Mouse (Mus musculus) heart, embryonic 10.5 days (tissue): Measurements from ENCODE around the gene Hdac7. TPM values are rescaled to one million over a fixed set of nuclear protein-coding genes. Genes with fewer than 3 reads are reported as not detected.

Experiments
- DNase-seq: peaks from one replicate; pipeline ENCODE4 v3.0.0-alpha.2; 2017; ENCODE audit warnings: low spot score
- H3K27ac ChIP-seq: fragments of 300-500 bp; sonication (generic); 2 replicates; pipeline ENCODE4 v1.5.1; 2016; ENCODE audit warnings: mild to moderate bottlenecking
- H3K27me3 ChIP-seq: fragments of 300-500 bp; sonication (generic); 2 replicates; pipeline ENCODE4 v1.6.1; 2016; ENCODE audit warnings: mild to moderate bottlenecking; ENCODE audit not compliant: poor library complexity, insufficient read depth, severe bottlenecking
- H3K36me3 ChIP-seq: fragments of 300-500 bp; sonication (generic); 2 replicates; pipeline ENCODE4 v1.6.1; 2016; ENCODE audit warnings: mild to moderate bottlenecking, moderate library complexity
- H3K4me1 ChIP-seq: fragments of 300-500 bp; sonication (generic); 2 replicates; pipeline ENCODE4 v1.6.1; 2016; ENCODE audit warnings: mild to moderate bottlenecking
- H3K4me3 ChIP-seq: fragments of 300-500 bp; sonication (generic); 2 replicates; pipeline ENCODE4 v1.5.1; 2016; ENCODE audit warnings: mild to moderate bottlenecking, moderate library complexity
- H3K9me3 ChIP-seq: fragments of 300-500 bp; sonication (generic); 2 replicates; pipeline ENCODE4 v1.6.1; 2016; ENCODE audit warnings: mild to moderate bottlenecking, moderate library complexity
- WGBS: fragments of 180-500 bp; shearing (Covaris S2); methylation state at CpG from one replicate; pipeline ENCODE4 v1.1.7; 2016; 5-methylcytosine and 5-hydroxymethylcytosine counted together
- polyA plus RNA-seq: library from polyadenylated mRNA; unstranded; fragments of >200 nt; fragmentation: Nextera tagmentation; extraction: Ambion mirVana; gene quantifications from 2 replicates; pipeline ENCODE4 v1.2.1, GENCODE M21; 2016

Gene Hdac7
- polyA plus RNA-seq, 1 experiment from 2014 or later, result 26.7 TPM

GRCm38 (mm10) chr15:97800853-97801252 is 43.4 kb downstream of the Hdac7 start:
- 79% methylated on average over 13 of the region's 13 CpGs for whole genome bisulfite sequencing
- peaks cover 37% of the 10 kb centered on the region for H3K4me1 ChIP-seq
- no peak for DNase-seq
- H3K9me3 ChIP-seq, result no peaks in the 10 kb centered on the region
- no peak overlapping the region for H3K4me3 ChIP-seq
- peaks cover 3% of the 10 kb centered on the region; the same call in 1 of the 2 replicates for H3K27me3 ChIP-seq
- peak overlapping the region; percentile 6; the same call in 1 of the 2 replicates for H3K27ac ChIP-seq
- peaks cover 68% of the 10 kb centered on the region for H3K36me3 ChIP-seq

- H3K27ac ChIP-seq, result no peak overlapping the region
These were observed 44.9 kb downstream of the Hdac7 start for GRCm38 (mm10) chr15:97799446-97799845.

GRCm38 (mm10) chr15:97798134-97798533 is 46.2 kb downstream of the Hdac7 start:
- Histone ChIP-seq H3K9me3 (no peaks in the 10 kb centered on the region), H3K36me3 (peaks cover 89% of the 10 kb centered on the region), H3K27me3 (peaks cover 3% of the 10 kb centered on the region; the same call in 1 of the 2 replicates), H3K4me3 (no peak overlapping the region), H3K27ac (no peak overlapping the region; the same call in 1 of the 2 replicates), H3K4me1 (peaks cover 37% of the 10 kb centered on the region)
- WGBS, result 42% methylated on average over 17 of the region's 17 CpGs
- DNase-seq, result peak; percentile 91

More at GRCm38 (mm10) chr15:97799446-97799845, 44.9 kb downstream of the Hdac7 start:
- Histone ChIP-seq H3K9me3 (no peaks in the 10 kb centered on the region), H3K4me3 (no peak overlapping the region), H3K4me1 (peaks cover 37% of the 10 kb centered on the region), H3K27me3 (peaks cover 3% of the 10 kb centered on the region; the same call in 1 of the 2 replicates), H3K36me3 (peaks cover 76% of the 10 kb centered on the region)
- WGBS, result 80% methylated on average over 11 of the region's 11 CpGs
- no peak for DNase-seq

GRCm38 (mm10) chr15:97796674-97797310 is 47.5 kb downstream of the Hdac7 start:
- H3K4me3 ChIP-seq, result no peak overlapping the region
- WGBS, result 90% methylated on average over 17 of the region's 17 CpGs
- no peak for DNase-seq
- peaks cover 3% of the 10 kb centered on the region; the same call in 1 of the 2 replicates for H3K27me3 ChIP-seq
- H3K27ac ChIP-seq, result no peak overlapping the region
- peaks cover 91% of the 10 kb centered on the region for H3K36me3 ChIP-seq
- H3K9me3 ChIP-seq, result no peaks in the 10 kb centered on the region
- peaks cover 27% of the 10 kb centered on the region for H3K4me1 ChIP-seq

- Histone ChIP-seq H3K27me3 (no peaks in the 10 kb centered on the region), H3K9me3 (no peaks in the 10 kb centered on the region), H3K4me1 (peaks cover 19% of the 10 kb centered on the region), H3K4me3 (no peak overlapping the region), H3K27ac (no peak overlapping the region), H3K36me3 (peaks cover 91% of the 10 kb centered on the region)
- DNase-seq, result no peak
- WGBS, result 91% methylated on average over 10 of the region's 10 CpGs
These were observed 48.6 kb downstream of the Hdac7 start for GRCm38 (mm10) chr15:97795559-97796235.

- H3K9me3 ChIP-seq, result no peaks in the 10 kb centered on the region
- H3K4me1 ChIP-seq, result peaks cover 20% of the 10 kb centered on the region
- H3K27me3 ChIP-seq, result no peaks in the 10 kb centered on the region
- 71% methylated on average over 5 of the region's 5 CpGs for WGBS
- DNase-seq, result no peak
- no peak overlapping the region for H3K4me3 ChIP-seq
- no peak overlapping the region for H3K27ac ChIP-seq
- H3K36me3 ChIP-seq, result peaks cover 83% of the 10 kb centered on the region
These were observed 50.0 kb downstream of the Hdac7 start for GRCm38 (mm10) chr15:97794268-97794667.

- Histone ChIP-seq H3K4me3 (no peak overlapping the region), H3K27ac (no peak overlapping the region), H3K4me1 (peaks cover 16% of the 10 kb centered on the region), H3K9me3 (no peaks in the 10 kb centered on the region), H3K27me3 (no peaks in the 10 kb centered on the region), H3K36me3 (peaks cover 78% of the 10 kb centered on the region)
- WGBS, result 90% methylated on average over 18 of the region's 18 CpGs
- DNase-seq, result no peak
These were observed 50.7 kb downstream of the Hdac7 start for GRCm38 (mm10) chr15:97793386-97794153.

- no peak overlapping the region for H3K4me3 ChIP-seq
- DNase-seq, result no peak
- H3K27me3 ChIP-seq, result no peaks in the 10 kb centered on the region
- H3K27ac ChIP-seq, result no peak overlapping the region
- H3K36me3 ChIP-seq, result peaks cover 59% of the 10 kb centered on the region
- peaks cover 27% of the 10 kb centered on the region for H3K4me1 ChIP-seq
- no peaks in the 10 kb centered on the region for H3K9me3 ChIP-seq
- 92% methylated on average over 11 of the region's 11 CpGs for WGBS
These were observed 53.1 kb downstream of the Hdac7 start for GRCm38 (mm10) chr15:97791126-97791700.

GRCm38 (mm10) chr15:97789761-97790505 is 54.4 kb downstream of the Hdac7 start:
- Histone ChIP-seq H3K4me3 (no peak overlapping the region), H3K4me1 (peaks cover 34% of the 10 kb centered on the region), H3K27me3 (no peaks in the 10 kb centered on the region), H3K36me3 (peaks cover 47% of the 10 kb centered on the region), H3K27ac (no peak overlapping the region), H3K9me3 (no peaks in the 10 kb centered on the region)
- WGBS, result 55% methylated on average over 20 of the region's 20 CpGs
- DNase-seq, result no peak

- Histone ChIP-seq H3K4me1 (peaks cover 44% of the 10 kb centered on the region), H3K36me3 (peaks cover 35% of the 10 kb centered on the region), H3K27ac (peak overlapping the region; percentile 6; the same call in 1 of the 2 replicates), H3K27me3 (no peaks in the 10 kb centered on the region), H3K9me3 (no peaks in the 10 kb centered on the region), H3K4me3 (no peak overlapping the region)
- WGBS, result 71% methylated on average over 6 of the region's 6 CpGs
- DNase-seq, result no peak
These were observed 55.5 kb downstream of the Hdac7 start for GRCm38 (mm10) chr15:97788821-97789220.

GRCm38 (mm10) chr15:97787799-97788667 is 56.3 kb downstream of the Hdac7 start:
- DNase-seq, result no peak
- Histone ChIP-seq H3K27me3 (no peaks in the 10 kb centered on the region), H3K36me3 (peaks cover 28% of the 10 kb centered on the region), H3K9me3 (no peaks in the 10 kb centered on the region), H3K27ac (no peak overlapping the region), H3K4me1 (peaks cover 46% of the 10 kb centered on the region), H3K4me3 (no peak overlapping the region)
- WGBS, result 73% methylated on average over 19 of the region's 19 CpGs
